Comparison of ENCODE assay signal across 13 mouse cellular contexts in genomic region chr6:54604001-54604715, GRCm38 (mm10). TPM values are rescaled to one million over a fixed set of nuclear protein-coding genes. Genes with fewer than 3 reads are reported as not detected.
A peak's percentile ranks its signal among the peaks of the same experiment; 100 is the strongest.
DNase-seq lines count a peak whose midpoint lies in the region; TF ChIP-seq lines count a peak whose summit lies in the region.
"Had no signal": no experiment of that assay in that cellular context is flagged by ENCODE, and none has a peak within 500 bp of the region (broad histone marks: within the 10 kb centered on the region; RNA-seq: fewer than 3 reads in every experiment).

No protein-coding gene starts in this region.

- H3K27me3 ChIP-seq in kidney, adult 2 months (replicated peaks; ENCODE audit: control insufficient read depth, insufficient read depth, low read length): no peaks in the 10 kb centered on the region
- H3K27me3 ChIP-seq: megakaryocyte, embryonic 14.5 days had no signal

- H3K27ac ChIP-seq in kidney, adult 2 months (ENCODE audit: insufficient read depth, low read depth, low read length): no peak overlapping the region
- H3K27ac ChIP-seq: layer of hippocampus, adult 2 months had no signal

- WGBS in kidney, adult 2 months: 96% methylated on average over 1 of the region's 1 CpGs

- peak; percentile 64 to 87 for DNase-seq in adrenal gland, adult (ENCODE audit: inconsistent age in 2 of 2, low spot score in 1 of 2)
- no peak for DNase-seq in adrenal gland, adult 8-10 months
- DNase-seq in kidney, adult 2 months: peak; percentile 66
- no peak for DNase-seq in kidney, adult 11 months
- peak; percentile 58 for DNase-seq in urinary bladder, postnatal 14 days (ENCODE audit: low spot score)
- DNase-seq in urinary bladder, postnatal 4 days (ENCODE audit: low spot score in 2 of 2): no peak
- DNase-seq in layer of hippocampus, adult 9-10 months (ENCODE audit: low spot score): no peak
- no peak for DNase-seq in frontal cortex, postnatal 36 days (ENCODE audit: low spot score in 2 of 2)
- DNase-seq: cerebellum, adult 9-11 months; thymus, postnatal 25 days had no signal

- no peak overlapping the region for H3K4me3 ChIP-seq in kidney, adult 2 months (ENCODE audit: insufficient read depth, low read depth, low read length)
- H3K4me3 ChIP-seq: layer of hippocampus, adult 2 months; megakaryocyte, embryonic 14.5 days; myocyte had no signal

- no peak for TF ChIP-seq POLR2A in kidney, adult 2 months (IDR thresholded peaks at IDR 0.05; ENCODE audit: low read depth, low read length)

- H3K36me3 ChIP-seq in kidney, adult 2 months (ENCODE audit: control insufficient read depth, insufficient read depth, low read length): no peaks in the 10 kb centered on the region; the same call in 1 of the 2 replicates

- no peak for TF ChIP-seq CTCF in kidney, adult 2 months (conservative IDR thresholded peaks at IDR 0.05; ENCODE audit: insufficient read depth, insufficient read length, low read depth, low read length)

- peaks cover 25% of the 10 kb centered on the region; the same call in 1 of the 2 replicates for H3K4me1 ChIP-seq in kidney, adult 2 months (ENCODE audit: control insufficient read depth, insufficient read depth, low read length)

RNA-seq across cellular contexts. Expression of gene Fkbp14, which starts 7.0 kb away (rescaled TPM):
- 10 to 100 TPM; 27.0 to 38.9 (median 31.5) TPM for total RNA-seq in adrenal gland, adult 8-10 months (2022)
- polyA plus RNA-seq in kidney, adult 2 months (2012; rRNA removed): 3.7 and 4.5 TPM in 2 replicates

RNA-seq across cellular contexts. Expression of gene Plekha8, which starts 9.2 kb away (rescaled TPM):
- 10 to 100 TPM; 19.1 to 25.4 (median 20.4) TPM for total RNA-seq in adrenal gland, adult 8-10 months (2022)
- polyA plus RNA-seq in kidney, adult 2 months (2012; rRNA removed): 6.2 and 6.5 TPM in 2 replicates

RNA-seq across cellular contexts. Expression of gene Scrn1, which starts 37.9 kb away (rescaled TPM):
- total RNA-seq in adrenal gland, adult 8-10 months (2022): 10 to 100 TPM; 34.1 to 73.9 (median 49.6) TPM
- 2.3 and 2.6 TPM in 2 replicates for polyA plus RNA-seq in kidney, adult 2 months (2012; rRNA removed)

Comparison
In these comparisons a context has a peak if more than half of its experiments do, and no peak if none do; other contexts are left out.
1. DNase-seq: peak in adrenal gland, adult (2 of 2), kidney, adult 2 months (single experiment) and urinary bladder, postnatal 14 days (single experiment); none in adrenal gland, adult 8-10 months (single experiment), kidney, adult 11 months (single experiment), urinary bladder, postnatal 4 days (0 of 2), layer of hippocampus, adult 9-10 months (single experiment) and frontal cortex, postnatal 36 days (0 of 2).